Mouse (Mus musculus) thymus, adult 18-20 months (tissue): ENCODE measurements around the gene Tcirg1.

Source experiments
- DNase-seq, 2 experiments: peaks; one replicate each; pipeline ENCODE4 v3.0.0; 2022; ENCODE audit warnings: mixed read lengths in 2 of 2

Tcirg1 gene

DNA sequence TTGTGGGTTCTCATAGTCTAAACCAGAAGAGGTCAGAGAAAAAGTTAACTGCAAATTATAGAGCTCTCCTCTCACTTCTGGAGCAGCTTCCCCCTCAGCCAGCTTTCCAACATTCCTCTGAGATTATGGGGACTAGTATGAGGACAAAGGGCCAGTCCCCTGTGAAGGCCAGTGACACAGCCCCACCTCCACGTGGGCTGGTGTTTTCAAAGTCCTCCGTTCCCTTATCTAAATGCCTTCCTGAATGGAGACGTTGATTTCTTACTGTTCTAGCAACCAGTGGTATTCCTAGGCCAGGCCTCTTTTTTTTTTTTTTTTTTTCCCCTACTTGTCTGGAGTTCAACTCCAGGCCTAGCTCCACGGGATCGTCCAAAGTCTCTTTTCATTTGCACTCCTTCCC, 56.9 kb downstream of the Tcirg1 start:
- no peak for DNase-seq

- no peak for DNase-seq
Measured at GRCm38 (mm10) chr19:3849251-3849650, 57.7 kb downstream of the Tcirg1 start.

DNA sequence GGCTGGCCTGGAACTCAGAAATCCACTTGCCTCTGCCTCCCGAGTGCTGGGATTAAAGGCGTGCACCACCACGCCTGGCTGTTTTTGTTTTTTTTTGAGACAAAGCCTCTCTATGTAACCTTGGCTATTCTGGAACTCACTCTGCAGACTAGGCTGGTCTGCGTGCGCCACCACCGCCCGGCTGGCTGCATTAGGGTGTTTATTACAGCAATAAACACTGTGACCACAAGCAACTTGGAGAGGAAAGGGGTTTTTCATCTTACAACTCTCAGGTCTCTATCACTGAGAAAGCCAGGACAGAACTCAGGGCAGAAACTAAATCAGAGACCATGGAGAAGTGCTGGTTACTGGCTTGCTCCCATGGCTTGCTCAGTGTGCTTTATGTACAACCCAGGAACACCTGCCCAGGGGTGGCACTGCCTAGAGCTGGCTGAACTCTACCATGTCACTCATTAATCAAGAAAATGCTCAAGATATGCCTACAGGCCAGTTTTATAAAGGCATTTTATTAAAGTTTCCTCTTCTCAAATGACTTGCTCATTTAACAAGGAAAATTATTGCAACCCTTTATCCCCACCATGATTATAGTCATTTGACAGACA, 58.6 kb downstream of the Tcirg1 start:
- no peak for DNase-seq

- DNase-seq: no peak
Measured at GRCm38 (mm10) chr19:3847711-3848110, 59.2 kb downstream of the Tcirg1 start.

- no peak for DNase-seq
Measured at GRCm38 (mm10) chr19:3846676-3847604, 60.0 kb downstream of the Tcirg1 start.
